Mouse (Mus musculus): ENCODE measurements at regions not wholly inside any gene's neighbourhood (a gene's known extent, or its start where the extent isn't known, plus 50 kb on each side); places are given as distances from the start of the nearest gene placed in this dataset.

DNA sequence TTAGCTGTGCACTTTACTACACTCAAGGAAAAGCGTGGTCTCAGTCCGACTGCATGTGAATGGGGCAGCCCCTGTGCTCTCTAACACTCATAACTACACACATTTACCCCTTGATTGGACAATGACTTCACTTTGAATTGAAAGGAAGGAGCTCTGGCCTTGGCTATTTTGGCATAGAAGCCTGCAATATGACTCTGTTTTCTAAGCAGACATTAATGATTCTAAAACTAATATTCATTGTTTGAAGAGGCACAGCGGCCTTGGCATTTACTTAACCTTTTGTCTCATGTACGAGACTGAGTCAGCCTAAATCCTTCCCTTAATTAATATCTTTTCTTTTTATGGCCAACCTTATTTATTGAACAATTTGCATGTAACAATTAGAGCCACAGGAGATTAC, 879.9 kb downstream of the 5730522E02Rik start:
- no peak for TF ChIP-seq CTCF (IDR thresholded peaks at IDR 0.05; ENCODE audit: low read depth)
- TF ChIP-seq EP300 (IDR thresholded peaks at IDR 0.05; ENCODE audit: low read depth), result no peak

All from liver, embryonic 14.5 days (tissue).